Mouse (Mus musculus) embryonic facial prominence, embryonic 12.5 days (tissue): ENCODE measurements around the gene Kbtbd2. TPM values are rescaled to one million over a fixed set of nuclear protein-coding genes. Genes with fewer than 3 reads are reported as not detected.

Source experiments
- ATAC-seq: fragments of 200-750 bp; cut with Nextera tagmentation; 2 replicates; pipeline ENCODE4 v1.8.0; 2017; ENCODE audit not compliant: insufficient number of reproducible peaks, insufficient read depth, low FRiP score, low TSS enrichment
- H3K27ac ChIP-seq: fragments of 300-500 bp; sonication (generic); 2 replicates; pipeline ENCODE4 v1.5.1; 2016; ENCODE audit warnings: mild to moderate bottlenecking
- H3K27me3 ChIP-seq: fragments of 300-500 bp; sonication (generic); 2 replicates; pipeline ENCODE4 v1.6.1; 2016; ENCODE audit warnings: mild to moderate bottlenecking, moderate library complexity
- H3K36me3 ChIP-seq: fragments of 300-500 bp; sonication (generic); 2 replicates; pipeline ENCODE4 v1.6.1; 2016; ENCODE audit warnings: mild to moderate bottlenecking
- H3K4me1 ChIP-seq: fragments of 300-500 bp; sonication (generic); 2 replicates; pipeline ENCODE4 v1.6.1; 2016
- H3K4me2 ChIP-seq: fragments of 300-500 bp; sonication (generic); replicated peaks from 2 replicates; pipeline ENCODE4 v1.6.1; 2016; ENCODE audit warnings: mild to moderate bottlenecking, moderate library complexity
- H3K4me3 ChIP-seq: fragments of 300-500 bp; sonication (generic); 2 replicates; pipeline ENCODE4 v1.5.1; 2016; ENCODE audit warnings: mild to moderate bottlenecking
- H3K9ac ChIP-seq: fragments of 300-500 bp; sonication (generic); 2 replicates; pipeline ENCODE4 v1.6.1; 2016; ENCODE audit warnings: mild to moderate bottlenecking, moderate library complexity
- H3K9me3 ChIP-seq: fragments of 300-500 bp; sonication (generic); 2 replicates; pipeline ENCODE4 v1.6.1; 2016; ENCODE audit warnings: mild to moderate bottlenecking, moderate library complexity
- WGBS: fragments of 180-500 bp; shearing (Covaris S2); methylation state at CpG from one replicate; pipeline ENCODE4 v1.1.7; 2016; 5-methylcytosine and 5-hydroxymethylcytosine counted together
- polyA plus RNA-seq: library from polyadenylated mRNA; unstranded; fragments of >200 nt; fragmentation: Nextera tagmentation; extraction: Ambion mirVana; gene quantifications from 2 replicates; pipeline ENCODE4 v1.2.1, GENCODE M21; 2016

Kbtbd2 gene
- 44.8 and 45.6 TPM in 2 replicates for polyA plus RNA-seq

DNA sequence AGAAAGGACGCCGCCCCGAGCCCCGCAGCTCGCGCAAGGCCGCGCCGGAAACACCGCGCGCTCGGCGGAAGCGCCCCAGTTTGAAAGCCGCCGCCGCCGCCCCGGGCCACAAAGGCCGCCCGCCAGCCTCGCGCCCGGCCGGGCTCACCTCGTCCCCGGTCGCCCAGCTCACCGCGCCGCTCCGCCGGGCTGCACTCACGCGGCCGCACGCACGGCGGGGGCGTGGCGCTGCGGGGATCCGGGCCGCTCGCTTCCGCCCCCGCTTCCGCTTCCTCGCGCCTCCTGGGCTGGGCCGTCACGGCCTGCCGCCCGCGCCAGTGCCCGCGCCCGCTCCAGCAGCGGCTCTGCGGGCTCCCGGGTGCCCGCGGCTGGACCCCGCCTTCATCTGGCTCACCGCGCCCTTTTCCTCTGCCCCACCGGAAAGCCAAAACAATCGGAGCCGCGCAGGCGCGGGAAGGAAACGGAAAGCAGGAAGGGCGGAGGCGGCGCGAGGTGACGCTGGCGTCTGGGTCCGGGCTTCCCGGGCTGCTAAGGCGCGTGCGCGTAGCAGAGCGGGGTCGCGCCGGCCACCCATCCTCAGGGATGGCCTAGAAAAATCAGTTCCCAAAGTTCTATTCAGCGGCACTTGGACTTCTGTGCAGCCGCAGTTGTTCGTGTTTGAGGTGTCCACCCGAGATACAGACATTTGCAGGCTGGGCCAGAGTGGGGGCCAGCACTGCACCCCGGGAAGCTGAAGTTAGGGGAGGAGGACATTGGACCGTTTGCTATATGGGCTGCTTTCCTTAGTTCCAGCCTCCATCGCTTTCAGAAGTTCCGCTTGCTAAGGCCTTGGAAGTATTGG lies at the start of gene Kbtbd2:
Kbtbd2 (minus strand) TSS at position 503 of the 841 bp plus-strand sequence.
- H3K9ac ChIP-seq: peak within 1 kb of the TSS; percentile 86
- under 1% methylated on average over 94 of the region's 98 CpGs for WGBS
- H3K27ac ChIP-seq: peak within 1 kb of the TSS; percentile 99
- no peaks in the 10 kb centered on the region for H3K36me3 ChIP-seq
- H3K4me2 ChIP-seq: peak within 1 kb of the TSS; percentile 71
- H3K27me3 ChIP-seq: no peaks in the 10 kb centered on the region
- H3K9me3 ChIP-seq: no peaks in the 10 kb centered on the region
- peaks cover 12% of the 10 kb centered on the region for H3K4me1 ChIP-seq
- peak; percentile 93 for ATAC-seq
- H3K4me3 ChIP-seq: peak within 1 kb of the TSS; percentile 82

DNA sequence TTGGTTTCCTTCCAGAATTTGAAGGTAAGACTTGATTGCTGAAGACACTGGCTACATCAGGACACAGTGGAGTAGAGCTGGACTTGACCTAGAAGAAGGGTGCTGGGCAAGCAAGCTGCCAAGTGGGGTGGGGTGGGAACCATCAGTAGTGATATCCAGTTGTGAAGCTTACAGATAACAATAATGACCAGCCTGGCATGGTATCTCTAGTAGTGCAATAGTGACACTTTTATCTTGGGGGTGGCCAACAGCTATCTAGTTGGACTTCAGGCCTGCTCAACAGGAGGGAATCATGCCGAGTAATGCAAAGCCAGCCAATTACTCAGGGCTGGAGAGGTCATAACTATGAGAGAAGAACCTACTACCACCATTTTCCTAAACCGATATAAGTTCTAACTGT lies 46.8 kb upstream of the Kbtbd2 start:
- Histone ChIP-seq H3K27ac (no peak overlapping the region), H3K4me1 (no peaks in the 10 kb centered on the region), H3K27me3 (no peaks in the 10 kb centered on the region), H3K4me3 (no peak overlapping the region), H3K9me3 (no peaks in the 10 kb centered on the region), H3K36me3 (peaks cover 9% of the 10 kb centered on the region; the same call in 1 of the 2 replicates), H3K4me2 (no peak overlapping the region), H3K9ac (no peak overlapping the region)
- ATAC-seq: no peak
- WGBS: 88% methylated on average over 2 of the region's 2 CpGs

DNA sequence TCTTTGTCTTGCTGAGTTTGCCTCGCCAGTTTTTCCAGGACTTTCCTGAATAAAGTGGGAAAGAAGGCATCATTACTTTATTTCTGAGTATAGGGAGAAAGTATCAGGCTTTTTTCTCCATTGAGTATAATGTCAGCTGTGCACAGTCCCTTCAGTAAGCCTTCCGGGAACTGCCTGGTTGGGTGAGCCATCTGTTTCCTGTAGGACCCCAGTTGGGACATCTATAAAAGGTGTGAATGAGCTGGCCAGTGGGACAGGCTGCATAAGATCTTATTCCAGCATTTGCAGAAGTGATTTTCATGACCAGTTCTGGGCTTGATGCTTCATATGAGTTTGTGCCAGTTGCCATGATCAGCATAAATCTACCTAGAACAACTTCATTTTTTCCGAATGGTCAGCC lies 45.6 kb upstream of the Kbtbd2 start:
- H3K4me2 ChIP-seq: no peak overlapping the region
- H3K9me3 ChIP-seq: no peaks in the 10 kb centered on the region
- H3K4me3 ChIP-seq: no peak overlapping the region
- WGBS: 89% methylated on average over 3 of the region's 3 CpGs
- no peak for ATAC-seq
- no peaks in the 10 kb centered on the region for H3K4me1 ChIP-seq
- no peaks in the 10 kb centered on the region for H3K27me3 ChIP-seq
- no peak overlapping the region for H3K9ac ChIP-seq
- no peak overlapping the region for H3K27ac ChIP-seq
- H3K36me3 ChIP-seq: peaks cover 9% of the 10 kb centered on the region; the same call in 1 of the 2 replicates

DNA sequence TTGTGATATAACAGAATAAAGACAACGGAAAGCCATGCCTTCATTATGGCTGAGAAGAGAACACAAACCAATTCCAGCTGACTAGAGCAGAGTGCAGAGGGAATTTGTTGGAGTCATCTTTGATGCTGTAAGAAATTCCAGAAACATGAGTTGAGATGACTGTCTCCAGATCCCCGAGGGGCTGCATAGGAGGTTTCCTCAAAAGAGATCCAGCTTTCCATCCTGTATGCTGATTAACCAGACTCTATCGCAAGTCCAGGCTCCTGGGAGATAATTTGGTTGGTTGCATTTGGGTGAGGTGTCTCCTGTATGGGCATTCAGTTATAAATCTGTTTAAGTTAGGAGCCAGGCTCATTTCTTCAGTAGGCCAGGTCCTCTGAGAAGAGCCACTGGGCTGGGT lies 40.0 kb upstream of the Kbtbd2 start:
- H3K4me1 ChIP-seq: 0 out of 2 replicates have a peak, but pooled peaks cover 7% of the 10 kb centered on the region
- no peaks in the 10 kb centered on the region for H3K9me3 ChIP-seq
- no peak overlapping the region for H3K27ac ChIP-seq
- no peak overlapping the region for H3K4me3 ChIP-seq
- peaks cover 13% of the 10 kb centered on the region for H3K36me3 ChIP-seq
- no peak for ATAC-seq
- H3K4me2 ChIP-seq: no peak overlapping the region
- 80% methylated on average over 3 of the region's 3 CpGs for WGBS
- H3K9ac ChIP-seq: no peak overlapping the region
- no peaks in the 10 kb centered on the region for H3K27me3 ChIP-seq

DNA sequence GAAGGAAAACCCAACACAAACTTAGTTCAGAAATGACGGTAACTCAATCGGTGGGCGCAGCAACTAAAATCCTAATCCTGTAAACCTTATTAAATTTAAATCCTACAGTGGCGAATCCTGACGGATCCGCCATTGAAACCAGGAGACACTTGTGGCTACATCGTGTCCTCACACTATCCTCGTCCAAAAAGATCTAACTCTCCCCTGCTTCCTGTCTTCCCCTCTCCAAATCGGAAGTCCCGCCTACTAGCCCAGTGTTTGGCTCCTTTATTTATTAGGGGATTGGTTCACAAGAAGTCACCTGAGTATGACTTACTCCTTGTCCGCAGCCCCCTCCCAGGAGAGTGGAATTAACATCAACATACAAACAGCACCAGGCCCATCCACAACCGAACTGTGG lies 39.6 kb upstream of the Kbtbd2 start:
- H3K9ac ChIP-seq: no peak overlapping the region
- WGBS: 93% methylated on average over 12 of the region's 12 CpGs
- no peak overlapping the region for H3K4me2 ChIP-seq
- no peak for ATAC-seq
- H3K4me1 ChIP-seq: 0 out of 2 replicates have a peak, but pooled peaks cover 7% of the 10 kb centered on the region
- H3K4me3 ChIP-seq: no peak overlapping the region
- H3K27ac ChIP-seq: no peak overlapping the region
- H3K27me3 ChIP-seq: no peaks in the 10 kb centered on the region
- H3K9me3 ChIP-seq: no peaks in the 10 kb centered on the region
- H3K36me3 ChIP-seq: peaks cover 13% of the 10 kb centered on the region

DNA sequence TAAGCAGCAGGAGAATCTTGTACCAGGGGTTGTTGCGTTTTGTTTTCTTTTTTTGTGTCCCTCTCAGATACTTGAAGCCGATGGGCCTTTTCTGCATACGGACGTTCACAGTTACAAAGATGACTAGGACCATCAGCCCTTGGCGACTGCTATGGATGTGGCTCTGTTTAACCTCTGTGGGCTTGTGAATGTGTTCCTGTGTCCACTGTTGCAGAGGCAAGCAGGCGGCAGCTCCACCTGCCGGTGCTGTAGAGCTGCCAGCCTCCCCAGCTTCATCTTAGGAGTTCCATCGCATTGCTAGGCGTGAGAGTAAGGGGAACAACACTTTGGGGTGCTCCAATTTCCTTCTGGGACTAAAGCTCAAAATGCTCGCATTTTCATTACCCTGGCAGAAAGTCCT lies 37.9 kb upstream of the Kbtbd2 start:
- no peak overlapping the region for H3K4me2 ChIP-seq
- H3K27me3 ChIP-seq: no peaks in the 10 kb centered on the region
- H3K4me3 ChIP-seq: no peak overlapping the region
- no peaks in the 10 kb centered on the region for H3K9me3 ChIP-seq
- 88% methylated on average over 10 of the region's 10 CpGs for WGBS
- H3K9ac ChIP-seq: no peak overlapping the region
- no peak for ATAC-seq
- H3K4me1 ChIP-seq: 0 out of 2 replicates have a peak, but pooled peaks cover 7% of the 10 kb centered on the region
- no peak overlapping the region for H3K27ac ChIP-seq
- peaks cover 13% of the 10 kb centered on the region for H3K36me3 ChIP-seq

DNA sequence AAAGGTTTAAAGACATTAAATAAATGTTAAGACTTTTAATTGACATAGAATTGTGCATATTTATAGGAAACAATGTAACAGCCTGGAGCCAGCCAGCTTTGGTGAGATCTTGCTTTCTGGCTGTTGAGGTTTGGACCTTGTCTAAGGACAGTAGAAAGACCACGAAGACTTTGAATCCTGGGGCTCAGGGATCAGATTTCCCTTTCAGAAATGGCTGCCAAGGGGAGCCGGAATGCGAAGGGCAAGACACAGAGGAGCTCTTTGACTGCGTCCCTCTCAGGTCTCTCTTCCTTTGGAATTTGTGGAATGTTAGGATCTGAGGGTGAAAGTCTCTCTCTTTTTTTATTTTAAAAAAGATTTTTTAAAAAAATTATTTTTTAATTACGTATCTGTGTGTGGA lies 37.2 kb upstream of the Kbtbd2 start:
- H3K4me3 ChIP-seq: no peak overlapping the region
- no peak overlapping the region for H3K9ac ChIP-seq
- ATAC-seq: no peak
- peaks cover 13% of the 10 kb centered on the region for H3K36me3 ChIP-seq
- 41% methylated on average over 5 of the region's 5 CpGs for WGBS
- no peak overlapping the region for H3K4me2 ChIP-seq
- H3K27me3 ChIP-seq: no peaks in the 10 kb centered on the region
- H3K4me1 ChIP-seq: 0 out of 2 replicates have a peak, but pooled peaks cover 7% of the 10 kb centered on the region
- no peaks in the 10 kb centered on the region for H3K9me3 ChIP-seq
- H3K27ac ChIP-seq: no peak overlapping the region; the same call in 1 of the 2 replicates

DNA sequence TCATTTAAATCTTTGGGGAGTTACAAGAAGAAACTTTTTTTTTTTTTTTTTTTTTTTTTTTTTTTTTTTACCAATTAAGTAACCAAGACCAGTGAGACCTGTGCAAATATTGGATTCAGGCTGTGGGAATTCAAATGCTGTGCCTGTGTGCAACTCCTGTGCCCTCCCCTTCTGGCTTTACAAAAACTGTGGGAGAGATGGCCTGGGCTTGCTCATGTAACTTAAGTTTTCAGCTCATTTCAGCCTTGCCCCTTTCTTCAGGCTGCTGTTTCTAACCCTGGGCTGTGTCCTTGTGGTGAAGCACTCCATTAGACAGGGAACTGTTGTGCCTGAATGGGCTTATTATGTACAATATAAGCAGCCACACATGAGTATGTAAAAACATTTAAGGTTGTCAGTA lies 35.2 kb upstream of the Kbtbd2 start:
- Histone ChIP-seq H3K9me3 (no peaks in the 10 kb centered on the region), H3K27me3 (no peaks in the 10 kb centered on the region), H3K27ac (no peak overlapping the region), H3K4me3 (peak overlapping the region; percentile 66), H3K4me1 (0 out of 2 replicates have a peak, but pooled peaks cover 7% of the 10 kb centered on the region), H3K36me3 (peaks cover 13% of the 10 kb centered on the region), H3K9ac (no peak overlapping the region), H3K4me2 (peak overlapping the region; percentile 61)
- no peak for ATAC-seq

DNA sequence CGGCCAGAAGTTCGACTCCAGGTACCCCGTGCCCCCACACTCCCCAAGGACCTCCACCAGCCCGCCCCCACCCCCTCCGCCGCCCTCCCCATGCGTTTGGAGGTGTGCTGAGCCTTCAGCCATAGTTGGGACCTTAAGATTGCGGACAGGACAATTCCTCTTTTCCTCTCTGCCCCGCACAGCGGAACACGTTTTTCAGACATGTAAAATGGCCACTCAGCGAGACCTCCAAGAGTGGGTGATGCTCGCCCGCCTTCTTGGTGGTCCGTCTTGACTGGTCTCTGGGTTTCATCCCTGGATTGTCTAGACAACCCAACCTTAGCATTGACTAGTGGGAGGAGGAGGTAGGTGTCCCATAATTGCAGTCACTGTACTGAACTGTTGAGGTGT lies 34.8 kb upstream of the Kbtbd2 start:
- H3K27ac ChIP-seq: peak overlapping the region; percentile 81
- ATAC-seq: peak; percentile 37; the same call in 1 of the 2 replicates

DNA sequence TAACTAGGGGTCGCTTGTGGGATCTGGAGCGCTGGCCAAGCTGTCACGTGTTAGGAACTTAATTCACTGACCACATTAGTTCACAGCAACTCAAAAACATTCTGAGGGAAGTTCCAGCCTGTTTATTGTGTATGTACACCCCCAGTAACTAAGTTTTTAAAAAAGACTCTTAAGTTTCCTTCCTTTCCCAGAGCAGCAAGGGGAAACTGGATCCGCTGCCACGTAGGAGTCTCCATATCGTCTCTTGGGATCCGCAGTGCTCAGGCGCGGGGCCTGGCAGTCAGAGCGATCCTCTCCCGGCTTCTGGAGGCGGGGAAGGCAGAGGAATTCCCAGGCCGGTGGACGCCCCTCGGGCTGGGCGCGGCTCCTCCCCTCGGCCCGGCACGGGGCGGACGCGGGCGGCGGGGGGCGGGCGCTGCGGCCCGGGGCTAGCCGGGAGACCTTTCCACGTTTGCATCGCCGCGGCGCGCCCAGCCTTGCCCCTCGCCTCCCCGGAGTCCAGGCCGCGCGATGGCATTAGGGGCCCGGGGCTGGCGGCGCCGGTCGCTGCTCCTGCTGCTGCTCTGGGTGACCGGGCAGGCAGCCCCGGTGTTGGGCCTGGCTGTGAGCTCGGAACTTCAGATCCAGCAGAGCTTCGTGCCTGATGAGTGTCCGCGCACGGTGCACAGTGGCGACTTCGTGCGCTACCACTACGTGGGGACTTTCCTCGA lies 34.2 kb upstream of the Kbtbd2 start, which contains the start of gene Fkbp9:
Fkbp9 (plus strand) TSS at position 363 of the 710 bp plus-strand sequence.
- Histone ChIP-seq H3K27me3 (no peaks in the 10 kb centered on the region), H3K4me2 (peak within 1 kb of the TSS; percentile 61), H3K4me3 (peak within 1 kb of the TSS; percentile 66), H3K36me3 (peaks cover 13% of the 10 kb centered on the region), H3K4me1 (0 out of 2 replicates have a peak, but pooled peaks cover 7% of the 10 kb centered on the region), H3K9ac (peak within 1 kb of the TSS; percentile 80), H3K27ac (peak within 1 kb of the TSS; percentile 81), H3K9me3 (no peaks in the 10 kb centered on the region)
- under 1% methylated on average over 53 of the region's 58 CpGs for WGBS
- peak; percentile 94 for ATAC-seq

More for the DNA sequence above, 34.8 kb upstream of the Kbtbd2 start:
- Histone ChIP-seq H3K27me3 (no peaks in the 10 kb centered on the region), H3K36me3 (peaks cover 13% of the 10 kb centered on the region), H3K4me2 (peak overlapping the region; percentile 61), H3K4me3 (peak overlapping the region; percentile 66), H3K4me1 (0 out of 2 replicates have a peak, but pooled peaks cover 7% of the 10 kb centered on the region), H3K9me3 (no peaks in the 10 kb centered on the region), H3K9ac (peak overlapping the region; percentile 80)
- WGBS: 1% methylated on average over 15 of the region's 15 CpGs

DNA sequence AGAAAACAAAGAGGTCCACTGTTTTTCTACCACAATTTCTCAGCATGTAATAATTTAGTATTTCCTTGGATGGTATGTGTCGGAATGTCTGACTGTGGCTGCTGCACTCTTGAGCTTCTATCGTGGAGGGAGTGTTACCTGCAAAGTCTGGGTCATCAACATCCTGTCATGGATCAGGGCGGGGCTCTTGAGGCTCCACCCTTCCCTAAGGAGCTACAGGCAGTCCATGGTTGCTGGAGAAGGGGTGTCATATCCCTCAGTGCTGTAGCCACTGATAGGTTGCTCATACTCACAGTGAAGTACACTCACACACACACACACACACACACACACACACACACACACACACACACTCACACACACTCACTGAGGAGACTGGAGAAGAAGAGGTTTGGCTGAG lies 28.0 kb upstream of the Kbtbd2 start:
- H3K9me3 ChIP-seq: no peaks in the 10 kb centered on the region
- H3K4me2 ChIP-seq: no peak overlapping the region
- no peak overlapping the region for H3K4me3 ChIP-seq
- no peak overlapping the region for H3K9ac ChIP-seq
- H3K27ac ChIP-seq: no peak overlapping the region
- H3K4me1 ChIP-seq: no peaks in the 10 kb centered on the region
- no peak for ATAC-seq
- no peaks in the 10 kb centered on the region for H3K36me3 ChIP-seq
- 47% methylated on average over 3 of the region's 3 CpGs for WGBS
- no peaks in the 10 kb centered on the region for H3K27me3 ChIP-seq
